Mouse (Mus musculus) lung, postnatal 36 days (tissue): ENCODE data around the gene Dffb.
A peak's percentile ranks its signal among the peaks of the same experiment; 100 is the strongest.

ENCODE experiments used
- DNase-seq: peaks from one replicate; pipeline ENCODE4 v3.0.0; 2022; ENCODE audit warnings: mixed read lengths

The Dffb gene

GRCm38 (mm10) chr4:153974431-153975291 lies at the start of gene Dffb, which contains the start of gene Cep104:
Gene Dffb, minus strand, starts transcription at chr4:153975126.
Gene Cep104, plus strand, starts transcription at chr4:153975194.
- DNase-seq: peak; percentile 97

- DNase-seq: no peak
Measured at GRCm38 (mm10) chr4:154023754-154024601, 49.1 kb upstream of the Dffb start.

DNA sequence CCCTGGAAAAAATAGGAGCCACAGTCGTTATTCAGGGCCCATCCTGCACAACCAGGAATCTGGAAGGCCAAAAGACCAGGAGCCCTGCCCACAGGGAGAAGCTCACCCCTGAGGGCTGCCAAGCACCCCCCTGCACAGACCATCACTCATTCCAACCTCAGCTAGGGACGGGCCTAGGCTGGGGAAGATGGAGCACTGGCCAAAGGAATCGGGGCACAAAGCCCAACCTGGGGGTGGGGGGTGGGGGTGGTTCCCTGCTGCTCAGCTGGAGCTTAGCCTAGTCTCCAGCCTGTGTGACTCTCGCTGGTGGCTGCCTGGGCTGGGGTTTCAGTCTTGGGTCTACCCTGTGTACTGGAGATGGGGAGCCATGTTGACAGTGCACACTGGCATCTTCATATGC lies 47.9 kb upstream of the Dffb start:
- no peak for DNase-seq

DNA sequence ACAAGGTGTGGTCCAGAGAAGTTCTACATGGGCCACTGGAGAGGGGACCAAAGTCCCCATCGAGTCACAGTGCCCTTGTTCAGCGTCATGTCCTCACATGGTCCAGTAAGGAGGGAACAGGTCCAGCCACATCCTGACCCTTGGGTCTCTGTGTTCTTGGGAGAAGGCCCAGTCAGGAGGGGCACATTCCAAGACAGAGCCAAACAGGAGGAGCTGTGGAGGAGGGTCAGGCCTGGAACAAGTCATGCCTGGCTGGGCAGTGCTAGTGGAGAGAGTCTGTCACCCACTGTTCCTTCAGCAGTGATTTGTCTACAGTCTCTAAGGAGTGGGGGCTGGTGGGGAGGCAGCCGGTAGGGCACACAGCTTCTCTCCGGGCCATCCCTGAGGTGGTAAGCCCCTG lies 47.5 kb upstream of the Dffb start:
- DNase-seq: peak; percentile 91

GRCm38 (mm10) chr4:154021432-154021831 lies 46.5 kb upstream of the Dffb start:
- DNase-seq: peak; percentile 43

GRCm38 (mm10) chr4:154019571-154019970 lies 44.6 kb upstream of the Dffb start:
- peak; percentile 81 for DNase-seq

GRCm38 (mm10) chr4:154015476-154015875 lies 40.5 kb upstream of the Dffb start:
- no peak for DNase-seq

DNA sequence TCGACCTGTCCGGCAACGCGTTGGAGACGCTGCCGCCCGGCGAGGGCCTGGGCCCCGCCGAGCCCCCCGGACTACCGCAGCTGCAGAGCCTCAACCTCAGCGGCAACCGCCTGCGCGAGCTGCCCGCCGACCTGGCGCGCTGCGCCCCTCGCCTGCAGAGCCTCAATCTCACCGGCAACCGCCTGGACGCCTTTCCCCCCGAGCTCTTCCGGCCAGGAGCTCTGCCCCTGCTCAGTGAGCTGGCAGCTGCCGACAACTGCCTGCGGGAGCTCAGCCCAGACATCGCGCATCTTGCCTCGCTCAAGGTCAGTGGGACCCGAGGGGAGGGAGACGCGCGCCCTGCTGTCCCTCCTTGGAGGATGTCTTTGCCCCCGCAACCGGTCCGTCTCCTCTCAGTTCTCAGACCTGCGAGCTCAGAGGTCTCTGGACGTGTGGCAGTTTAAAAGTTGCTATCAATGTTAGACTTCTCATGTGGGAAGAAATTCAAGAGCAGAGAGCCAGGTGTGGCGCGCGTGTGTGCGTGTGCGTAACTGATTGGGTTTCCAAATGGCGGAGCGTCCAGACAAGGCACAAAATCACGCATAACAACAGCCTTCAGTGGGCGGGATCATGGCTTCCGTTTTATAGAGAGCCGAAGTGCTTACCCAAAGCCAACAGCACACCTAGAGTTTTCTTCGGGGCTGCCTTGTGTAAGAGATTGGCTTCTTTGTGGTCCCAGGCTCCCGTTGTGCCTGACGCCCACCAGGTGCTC lies 37.4 kb upstream of the Dffb start:
- DNase-seq: no peak

GRCm38 (mm10) chr4:154011646-154012089 lies 36.7 kb upstream of the Dffb start, which contains the start of gene Lrrc47:
Gene Lrrc47, plus strand, starts transcription at chr4:154011731.
- peak; percentile 86 for DNase-seq

DNA sequence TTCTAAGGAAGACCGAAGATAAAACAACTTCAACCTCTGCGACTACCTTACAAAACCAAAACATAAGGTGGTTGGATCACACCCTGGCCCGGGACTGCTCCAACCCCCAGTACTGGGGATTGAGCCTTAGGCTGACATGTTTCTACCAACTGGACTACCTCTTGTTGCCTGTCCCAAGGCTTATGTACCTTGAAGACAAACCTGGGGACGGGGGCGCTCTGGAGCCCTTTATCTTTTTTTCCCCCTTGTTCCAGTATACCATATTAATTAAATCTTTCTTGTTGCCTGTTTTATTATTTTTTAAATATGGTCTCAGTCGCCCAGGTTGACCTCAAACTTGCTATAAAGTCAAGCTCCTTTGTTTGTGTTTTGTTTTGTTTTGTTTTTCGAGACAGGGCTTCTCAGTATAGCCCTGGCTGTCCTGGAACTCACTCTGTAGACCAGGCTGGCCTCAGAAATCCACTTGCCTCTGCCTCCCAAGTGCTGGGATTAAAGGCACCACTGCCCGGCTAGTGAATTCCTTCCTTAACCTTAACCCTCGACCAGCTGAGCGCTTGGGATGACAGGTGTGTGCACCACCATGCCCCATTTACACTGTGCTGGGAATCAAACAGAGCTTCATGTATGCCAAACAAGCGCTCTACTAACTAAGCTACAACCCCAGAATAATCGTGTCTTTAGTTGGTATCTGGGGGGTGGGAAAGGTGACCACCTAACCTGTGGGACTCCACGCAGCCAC lies 36.1 kb upstream of the Dffb start:
- no peak for DNase-seq

GRCm38 (mm10) chr4:154007759-154008158 lies 32.8 kb upstream of the Dffb start:
- DNase-seq: peak; percentile 82

DNA sequence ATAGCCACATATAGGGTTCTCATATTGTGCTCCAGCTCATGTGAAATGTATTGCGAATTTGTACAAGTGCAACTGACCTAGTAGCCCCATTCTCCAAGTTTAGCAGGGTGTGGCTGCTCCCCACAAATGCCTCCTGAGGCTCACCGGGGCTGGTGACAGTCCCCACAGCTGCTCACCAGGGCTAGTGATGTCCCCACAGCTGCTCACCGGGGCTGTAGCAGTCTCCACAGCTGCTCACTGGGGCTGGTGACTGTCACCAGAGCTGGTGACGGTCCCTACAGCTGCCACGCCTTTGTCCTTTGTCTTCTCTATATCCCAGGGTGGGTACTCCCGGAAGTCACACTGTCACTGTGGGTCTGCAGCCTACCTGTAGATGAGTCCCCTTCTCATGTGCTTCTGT lies 31.3 kb upstream of the Dffb start:
- DNase-seq: no peak

DNA sequence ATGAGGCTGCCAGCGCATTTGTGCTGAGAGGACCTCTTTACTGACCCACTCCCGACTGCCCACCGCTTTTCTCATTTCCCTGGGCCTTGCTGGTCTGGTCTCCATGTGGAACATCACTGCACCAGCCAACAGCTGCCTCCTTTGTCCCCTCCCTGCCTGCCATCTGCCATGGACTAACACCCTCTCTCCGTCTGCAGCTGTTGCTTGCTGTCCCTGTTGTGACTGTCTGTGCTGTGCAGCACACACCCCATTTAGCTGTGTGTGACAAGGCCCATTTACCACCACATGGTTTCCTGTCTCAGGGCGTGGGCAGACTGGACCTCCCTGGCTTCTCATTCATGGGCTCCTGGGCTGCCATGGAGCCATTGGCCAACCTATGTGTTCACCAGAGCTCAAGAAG lies 30.6 kb upstream of the Dffb start:
- no peak for DNase-seq

DNA sequence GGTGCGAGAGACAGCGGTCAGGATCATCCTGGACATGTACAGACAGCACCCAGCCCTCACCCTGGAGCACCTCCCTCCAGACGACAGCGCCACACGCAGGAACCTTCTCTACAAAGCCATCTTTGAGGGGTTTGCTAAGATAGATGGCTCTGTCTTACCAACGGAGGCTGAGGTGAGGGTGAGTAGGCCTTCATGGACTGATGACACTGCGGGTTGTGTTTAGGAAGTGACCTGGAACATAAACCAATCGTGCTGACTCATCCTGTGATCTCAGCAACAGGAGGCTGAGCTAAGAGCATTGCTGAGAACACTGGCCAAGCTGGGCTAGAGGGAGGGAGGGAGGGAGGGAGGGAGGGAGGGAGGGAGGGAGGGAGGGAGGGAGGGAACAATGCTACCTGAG lies 18.6 kb upstream of the Dffb start:
- DNase-seq: no peak

DNA sequence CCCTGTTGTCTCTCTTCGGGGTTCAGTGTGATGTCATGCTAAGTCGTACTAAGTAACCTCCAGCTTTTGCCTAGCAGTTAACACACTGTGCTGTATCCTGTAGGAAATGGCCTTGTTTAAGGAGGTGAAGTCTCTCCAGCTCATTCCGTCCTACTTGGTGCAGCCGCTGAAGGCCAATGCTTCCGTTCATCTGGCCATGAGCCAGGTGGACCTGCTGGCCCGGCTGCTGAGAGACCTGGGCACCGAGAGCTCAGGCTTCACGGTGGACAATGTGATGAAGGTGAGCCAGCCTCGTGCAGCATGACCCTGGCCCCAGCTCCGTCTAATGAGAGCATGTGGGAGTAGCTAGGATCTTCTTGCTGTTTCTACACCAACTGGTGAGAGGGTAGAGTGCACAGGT lies 17.8 kb upstream of the Dffb start:
- no peak for DNase-seq

- no peak for DNase-seq
Measured at GRCm38 (mm10) chr4:153980470-153980869, 5.5 kb upstream of the Dffb start.

DNA sequence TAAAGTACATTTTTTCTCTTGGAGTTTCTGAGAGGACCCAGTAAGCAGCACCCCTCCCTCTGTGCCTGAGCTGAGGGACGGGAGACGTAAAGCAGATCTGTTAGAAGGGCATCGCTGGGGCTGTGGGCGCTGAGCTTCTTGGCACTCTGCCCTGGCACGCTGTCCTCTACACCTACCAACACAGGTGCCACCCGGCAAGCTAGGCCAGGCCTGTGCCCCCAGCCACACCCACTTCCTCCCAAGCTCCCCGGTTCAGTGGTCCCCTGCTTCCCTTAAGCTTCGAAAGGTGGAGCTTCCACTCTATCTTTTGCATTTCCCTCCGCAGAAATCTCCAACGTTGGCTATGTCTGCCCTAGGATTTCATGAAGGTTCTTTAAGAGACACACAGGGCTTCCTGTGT lies 4.3 kb upstream of the Dffb start:
- DNase-seq: no peak

GRCm38 (mm10) chr4:153975768-153976167 lies 842 bp upstream of the Dffb start:
- DNase-seq: no peak

DNA sequence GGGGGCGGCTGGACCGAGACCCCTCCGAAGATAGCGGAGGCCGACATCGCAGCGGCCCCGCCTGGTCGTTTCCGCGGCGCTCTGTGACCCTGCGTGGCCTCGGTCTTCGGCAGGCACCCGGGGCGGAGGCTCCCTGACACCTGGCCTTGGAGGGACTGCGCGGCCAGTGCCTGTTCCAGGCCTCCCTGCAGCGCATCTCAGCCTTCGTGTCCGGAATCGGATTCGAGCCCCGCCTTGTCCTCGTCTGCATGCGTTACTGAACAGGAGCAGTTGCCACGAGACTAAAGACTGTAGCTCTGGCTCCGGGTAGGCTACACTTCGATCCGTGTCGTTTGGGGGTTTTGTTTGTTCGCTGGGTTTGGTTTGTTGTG lies 351 bp upstream of the Dffb start:
- DNase-seq: no peak

- DNase-seq: no peak
Measured at GRCm38 (mm10) chr4:153968063-153968462, 6.9 kb downstream of the Dffb start.

- DNase-seq: no peak
Measured at GRCm38 (mm10) chr4:153967556-153967955, 7.4 kb downstream of the Dffb start.

- no peak for DNase-seq
Measured at GRCm38 (mm10) chr4:153966651-153967050, 8.3 kb downstream of the Dffb start.
